Mouse (Mus musculus) gastrocnemius, adult 2 months (tissue): ENCODE measurements around the gene Slc12a8. TPM values are rescaled to one million over a fixed set of nuclear protein-coding genes. Genes with fewer than 3 reads are reported as not detected.
A peak's percentile ranks its signal among the peaks of the same experiment; 100 is the strongest.
"Not testable (repeated sequence)": the region's sequence is repeated elsewhere in the genome, so short reads cannot be mapped to it uniquely, and the experiment has no call there.

Experiments used
- DNase-seq: peaks from one replicate; pipeline ENCODE4 v3.0.0; 2022
- H3K27ac ChIP-seq: fragments of 200-600 bp; 2 replicates; pipeline ENCODE4 v1.8.1; 2022; ENCODE audit warnings: mild to moderate bottlenecking
- H3K4me3 ChIP-seq: fragments of 200-600 bp; 2 replicates; pipeline ENCODE4 v1.8.1; 2022; ENCODE audit warnings: mild to moderate bottlenecking, moderate library complexity
- CTCF ChIP-seq: fragments of 200-600 bp; IDR thresholded peaks from 2 replicates; pipeline ENCODE4 v1.8.1; 2022; ENCODE audit warnings: antibody characterized with exemption, mild to moderate bottlenecking, moderate library complexity
- intact Hi-C: fragments of 180-260 bp; cut with DNase I; formaldehyde crosslinking; loops from one replicate; pipeline ENCODE4 v1.15.1; 2025
- long read RNA-seq, 2 experiments: library from polyadenylated mRNA; stranded (forward); transcript quantifications; one replicate each; pipeline ENCODE4 v2.0.0; 2021
- total RNA-seq, 2 experiments: library from RNA; stranded (reverse); gene quantifications; 2 replicates each; pipeline ENCODE4 v1.2.3; 2021

Gene Slc12a8
- total RNA-seq: under 1 TPM; 0.15 to 0.47 TPM
- long read RNA-seq, experiment 1: 0 reads
- long read RNA-seq, experiment 2: 0 reads

DNA sequence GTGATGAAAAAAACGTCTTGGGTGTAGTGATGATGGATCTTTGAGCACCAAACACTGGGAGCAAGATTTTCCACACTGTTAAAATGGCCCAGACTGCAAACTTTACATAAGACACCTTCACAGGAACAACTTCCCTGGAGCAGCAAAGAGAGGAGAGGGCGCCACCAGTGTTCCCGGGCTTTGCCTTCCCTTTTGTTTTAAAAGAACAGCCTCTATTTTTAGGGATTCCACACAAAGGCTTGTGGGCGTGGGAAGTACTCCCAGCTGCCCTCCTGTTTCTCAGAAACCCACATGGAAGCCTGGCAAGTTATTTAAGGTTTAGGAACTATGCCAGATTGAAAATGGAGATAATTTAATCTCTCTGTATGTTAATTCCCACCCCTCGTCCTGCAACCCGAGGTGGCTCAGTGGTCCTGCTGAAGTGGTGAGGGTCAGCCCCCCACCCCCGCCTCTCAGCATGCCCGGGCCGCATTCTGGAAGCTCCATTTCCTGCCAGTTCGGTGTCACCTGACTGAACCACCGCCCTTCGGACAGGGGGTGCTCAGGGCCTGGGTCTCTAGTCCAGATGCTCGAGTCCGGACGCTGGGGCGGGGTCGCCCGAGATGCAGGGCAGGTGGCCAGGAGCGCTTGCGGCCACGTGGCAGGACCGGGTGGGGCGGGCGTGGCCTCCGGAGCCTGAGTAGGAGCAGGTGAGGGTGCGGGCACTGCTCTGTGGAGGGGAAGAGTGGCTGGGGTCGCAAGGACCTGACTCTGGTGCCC lies at the start of gene Slc12a8:
TSS of gene Slc12a8 (plus strand) at position 522 of the 759 bp plus-strand sequence.
- TF ChIP-seq CTCF: no peak
- DNase-seq: peak; percentile 35
- H3K4me3 ChIP-seq: peak within 1 kb of the TSS; percentile 72
- intact Hi-C loops: no loop called here
- peak within 1 kb of the TSS; percentile 32 for H3K27ac ChIP-seq

DNA sequence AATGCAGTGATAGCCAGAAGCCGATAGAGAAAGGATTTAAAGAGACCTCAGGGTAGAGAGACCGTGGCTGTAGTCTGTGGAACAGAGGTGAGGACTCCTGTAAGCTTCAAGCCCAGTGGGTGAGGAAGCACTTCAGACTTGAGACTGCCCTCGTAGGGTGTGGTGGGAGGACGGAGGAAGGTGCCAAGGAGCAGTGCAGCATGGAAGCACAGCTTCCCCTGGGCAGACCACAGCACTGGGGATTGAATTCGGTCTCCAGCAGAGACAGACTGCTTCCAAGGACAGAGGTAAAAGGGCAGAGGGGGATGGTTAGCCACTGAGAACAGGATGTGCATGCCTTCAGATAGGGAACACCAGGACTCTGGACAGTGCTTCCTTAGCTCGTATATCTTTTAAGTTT lies 49.7 kb upstream of the Slc12a8 start:
- intact Hi-C loops: loop anchor here (5.0 kb wide), 1 partner anchor 65 kb away; no protein-coding TSS in a partner anchor
- TF ChIP-seq CTCF: no peak
- Histone ChIP-seq H3K27ac (no peak overlapping the region), H3K4me3 (no peak overlapping the region)
- no peak for DNase-seq

DNA sequence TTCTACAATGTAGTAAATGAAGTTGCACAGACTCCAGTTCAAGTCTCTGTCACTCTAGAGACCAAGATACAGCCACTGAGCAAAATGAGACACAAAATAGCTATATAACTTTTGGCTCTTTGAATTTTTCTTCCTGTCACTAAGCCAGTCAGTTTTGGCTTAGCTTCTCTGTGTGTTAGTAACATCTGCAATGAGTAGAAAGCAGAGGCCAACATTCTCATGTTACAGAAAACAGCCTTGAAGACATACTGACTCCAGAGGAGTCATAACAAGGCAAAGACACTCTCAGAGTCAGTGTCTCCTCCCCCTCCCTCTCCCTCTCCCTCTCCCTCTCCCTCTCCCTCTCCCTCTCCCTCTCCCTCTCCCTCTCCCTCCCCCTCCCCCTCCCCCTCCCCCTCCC lies 47.2 kb upstream of the Slc12a8 start:
- no peak overlapping the region for H3K4me3 ChIP-seq
- TF ChIP-seq CTCF: no peak
- H3K27ac ChIP-seq: peak overlapping the region; percentile 31
- intact Hi-C loops: loop anchor here (5.0 kb wide), 1 partner anchor 68 kb away; no protein-coding TSS in a partner anchor
- no peak for DNase-seq

DNA sequence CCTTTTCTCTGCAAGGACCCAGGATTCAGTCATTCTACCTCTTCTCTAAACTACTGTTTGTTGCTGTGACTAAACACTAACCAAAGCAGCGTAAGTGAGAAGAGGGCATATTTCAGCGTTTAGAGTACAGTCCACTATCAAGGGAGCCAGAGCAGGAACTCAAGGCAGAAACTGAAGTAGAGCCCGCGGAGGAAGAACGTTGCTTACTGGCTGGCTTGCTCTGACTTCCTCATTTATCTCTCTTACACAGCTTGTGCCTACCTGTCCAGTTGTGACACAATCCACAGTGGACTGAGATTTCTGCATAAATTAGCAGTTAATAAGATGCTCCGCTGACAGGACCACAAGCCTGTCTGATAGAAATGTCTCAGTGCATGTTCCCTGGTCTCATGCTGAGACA lies 42.7 kb upstream of the Slc12a8 start:
- intact Hi-C loops: no loop called here
- DNase-seq: no peak
- Histone ChIP-seq H3K4me3 (no peak overlapping the region), H3K27ac (no peak overlapping the region)
- TF ChIP-seq CTCF: no peak

DNA sequence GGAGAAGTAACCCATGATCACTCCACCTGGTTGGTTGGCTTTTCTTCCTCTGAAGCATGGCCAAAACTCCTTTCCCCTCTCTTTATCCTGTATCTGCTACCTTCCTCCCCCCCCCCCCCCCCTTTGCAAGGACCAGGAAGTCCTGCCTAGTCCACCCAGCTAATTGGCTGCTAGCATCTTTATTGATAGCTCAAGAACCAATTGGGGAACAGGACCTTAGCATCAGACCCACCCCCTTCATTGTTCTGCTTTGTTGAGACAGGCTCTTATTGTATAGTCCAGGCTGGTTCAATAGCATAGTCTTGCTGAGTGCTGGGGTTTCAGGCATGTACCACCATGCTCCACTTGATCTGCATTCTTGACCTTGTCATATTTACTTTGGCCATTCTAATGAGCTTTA lies 37.2 kb upstream of the Slc12a8 start:
- intact Hi-C loops: loop anchor here (10.0 kb wide), 1 partner anchor 145 kb away; no protein-coding TSS in a partner anchor
- H3K27ac ChIP-seq: no peak overlapping the region
- DNase-seq: no peak
- no peak overlapping the region for H3K4me3 ChIP-seq
- no peak for TF ChIP-seq CTCF

DNA sequence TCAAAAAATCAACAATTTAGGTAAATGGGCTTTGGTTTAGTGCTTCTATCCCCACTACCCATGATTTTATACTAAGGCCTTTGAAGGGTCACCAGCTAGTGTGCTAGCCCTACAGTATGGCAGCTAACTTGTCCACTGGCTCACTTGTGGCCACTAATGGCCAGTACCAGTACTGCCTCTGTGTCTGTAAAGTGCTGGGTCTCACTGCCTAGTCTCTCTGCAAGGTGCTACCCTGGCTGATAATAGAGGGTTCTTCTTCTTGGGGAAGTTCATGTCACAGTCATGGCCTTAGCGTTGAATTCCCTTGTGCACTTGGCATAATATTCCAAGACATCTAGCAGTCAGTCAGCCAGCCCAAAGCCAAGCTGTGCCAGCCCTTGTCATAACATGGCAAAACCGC lies 36.0 kb upstream of the Slc12a8 start:
- Histone ChIP-seq H3K4me3 (no peak overlapping the region), H3K27ac (no peak overlapping the region)
- DNase-seq: peak; percentile 25
- intact Hi-C loops: loop anchor here (10.0 kb wide), 1 partner anchor 146 kb away; no protein-coding TSS in a partner anchor
- TF ChIP-seq CTCF: peak; percentile 62

DNA sequence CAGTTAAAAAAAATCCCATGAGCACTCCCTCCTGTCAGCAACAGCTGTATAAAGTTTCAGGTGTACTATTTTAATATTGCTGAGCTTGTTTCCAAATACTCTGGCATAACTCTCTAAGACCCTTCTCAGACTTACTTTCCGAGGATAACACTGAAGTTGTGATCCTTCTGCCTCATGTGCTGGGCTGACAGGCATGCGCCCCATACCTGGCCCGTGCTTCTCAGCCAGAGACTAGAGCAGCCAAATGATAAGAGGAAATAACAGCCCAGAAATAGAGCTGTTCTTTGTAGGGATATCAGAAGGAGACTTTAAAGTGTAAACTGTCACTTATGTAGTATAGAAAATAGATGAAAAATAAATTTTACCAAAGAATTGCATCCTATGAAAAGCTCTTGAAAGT lies 34.8 kb upstream of the Slc12a8 start:
- no peak for DNase-seq

DNA sequence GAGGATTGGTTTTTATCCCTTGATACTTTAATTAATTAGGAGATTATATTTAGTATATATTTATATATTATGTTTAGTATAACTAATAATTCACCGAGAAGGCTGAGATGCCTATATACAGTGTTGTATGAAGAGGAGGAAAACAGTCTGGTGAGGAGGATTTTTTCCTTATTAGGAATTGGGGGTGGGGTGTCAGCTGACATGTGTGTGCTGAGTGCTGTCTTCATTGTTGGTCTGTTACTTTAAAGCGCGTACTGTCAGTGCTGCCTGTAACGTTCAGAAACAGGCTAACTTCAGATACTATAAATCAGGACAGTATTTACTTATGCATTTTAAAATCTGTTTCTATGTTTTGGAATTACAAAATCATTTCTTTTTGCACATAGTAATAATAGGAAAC lies 29.4 kb upstream of the Slc12a8 start:
- intact Hi-C loops: loop anchor here (10.0 kb wide), 1 partner anchor 153 kb away; no protein-coding TSS in a partner anchor
- no peak for TF ChIP-seq CTCF
- H3K4me3 ChIP-seq: no peak overlapping the region

More for the DNA sequence above, 34.8 kb upstream of the Slc12a8 start:
- Histone ChIP-seq H3K4me3 (no peak overlapping the region), H3K27ac (no peak overlapping the region)
- no peak for TF ChIP-seq CTCF
- intact Hi-C loops: loop anchor here (10.0 kb wide), 1 partner anchor 148 kb away; no protein-coding TSS in a partner anchor

DNA sequence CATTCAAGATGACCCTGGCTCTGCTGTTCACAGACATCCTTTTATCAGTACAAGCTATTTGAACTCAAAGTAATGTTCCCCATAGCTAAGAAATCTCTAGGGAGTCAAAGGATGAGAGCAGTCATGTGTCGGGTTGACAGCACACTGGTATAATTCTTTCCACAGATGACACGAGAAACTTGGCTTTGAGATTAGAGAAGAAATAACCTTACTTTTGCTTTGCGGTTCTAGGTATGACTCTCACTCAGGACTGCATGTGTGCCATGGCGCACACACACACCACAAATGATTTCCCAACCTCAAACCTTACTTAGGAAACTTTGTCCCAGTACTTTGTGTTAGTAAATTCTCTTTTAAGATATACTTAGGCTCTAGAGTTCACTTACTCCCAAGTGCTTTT lies 22.8 kb upstream of the Slc12a8 start:
- DNase-seq: no peak
- no peak overlapping the region for H3K4me3 ChIP-seq
- TF ChIP-seq CTCF: no peak
- H3K27ac ChIP-seq: no peak overlapping the region
- intact Hi-C loops: no loop called here

More for the DNA sequence above, 29.4 kb upstream of the Slc12a8 start:
- no peak for DNase-seq
- no peak overlapping the region for H3K27ac ChIP-seq

DNA sequence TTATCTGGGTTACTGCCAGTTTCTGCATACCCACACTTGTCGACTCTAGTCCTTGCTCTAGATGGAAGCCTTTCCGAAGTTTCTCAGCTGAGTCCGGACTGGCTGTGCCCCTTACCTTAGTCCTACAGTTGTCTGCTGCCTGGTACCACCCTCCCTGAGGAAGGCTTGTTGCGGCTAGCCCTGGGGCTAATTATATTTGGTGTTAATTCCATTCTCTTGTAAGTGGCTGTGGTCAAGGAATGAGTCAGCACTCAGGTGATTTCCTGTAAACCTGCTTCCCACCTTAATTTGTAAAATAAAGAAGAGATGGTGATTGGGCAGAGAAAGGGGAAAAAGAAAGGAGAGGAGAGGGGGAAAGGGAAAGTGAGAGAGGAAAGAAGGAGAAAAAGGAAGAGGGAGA lies 9.0 kb upstream of the Slc12a8 start:
- TF ChIP-seq CTCF: no peak
- Histone ChIP-seq H3K4me3 (no peak overlapping the region), H3K27ac (no peak overlapping the region)
- DNase-seq: no peak
- intact Hi-C loops: no loop called here

DNA sequence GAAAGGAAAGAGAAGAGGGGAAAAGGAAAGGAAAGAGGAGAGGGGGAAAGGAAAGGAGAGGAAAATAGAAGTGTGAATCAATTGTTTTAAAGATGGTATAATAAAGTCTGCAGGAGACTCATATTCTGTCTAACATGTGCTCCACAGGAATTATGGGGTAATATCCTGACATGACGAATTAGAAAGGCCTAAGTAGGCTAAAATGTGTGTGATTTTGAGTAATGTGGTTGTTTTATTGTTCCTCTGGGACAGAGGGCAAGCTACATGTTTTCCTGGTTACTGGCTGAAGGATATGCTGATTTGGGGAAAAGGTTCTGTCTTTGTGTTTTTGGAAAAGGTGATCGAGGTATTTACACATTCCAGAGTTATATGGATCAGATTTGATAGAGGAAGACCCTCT lies 7.9 kb upstream of the Slc12a8 start:
- intact Hi-C loops, H3K27ac ChIP-seq, DNase-seq, H3K4me3 ChIP-seq: not testable (repeated sequence)

DNA sequence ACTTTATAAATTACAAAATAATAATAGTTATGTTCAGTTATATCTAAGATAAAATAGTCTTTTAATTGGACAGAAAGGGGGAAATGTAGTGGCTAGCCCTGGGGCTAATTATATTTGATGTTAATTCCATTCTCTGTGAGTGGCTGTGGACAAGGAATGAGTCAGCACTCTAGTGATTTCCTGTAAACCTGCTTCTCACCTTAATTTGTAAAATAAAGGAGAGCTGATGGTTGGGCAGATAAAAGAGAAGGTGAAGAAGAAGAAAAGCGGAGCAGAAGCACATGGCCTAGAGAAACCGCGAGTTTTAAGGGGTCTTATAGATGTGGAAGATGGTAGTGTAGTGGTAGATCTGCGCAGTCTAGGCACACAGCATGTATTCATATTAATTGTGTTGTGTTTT lies 6.3 kb upstream of the Slc12a8 start:
- H3K4me3 ChIP-seq, DNase-seq, intact Hi-C loops, H3K27ac ChIP-seq: not testable (repeated sequence)

DNA sequence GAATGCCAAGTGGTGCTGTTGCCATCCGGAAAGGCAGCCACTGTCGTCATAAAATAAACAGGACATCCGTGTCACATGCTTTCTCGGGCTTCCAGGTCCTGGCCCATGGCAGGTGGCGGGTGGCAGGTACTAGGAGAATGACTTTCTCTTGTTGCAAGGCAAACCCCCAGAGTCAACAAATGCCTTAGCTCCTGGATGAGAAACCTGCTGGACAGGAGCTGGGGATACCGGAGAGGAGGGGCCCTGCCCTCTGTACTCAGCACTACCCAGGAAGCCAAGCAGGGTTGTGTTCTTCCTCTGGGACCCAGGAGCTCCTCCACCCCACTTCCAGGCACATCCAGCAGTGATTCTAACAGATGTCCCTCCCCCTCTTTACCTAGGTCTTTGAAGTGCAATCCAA lies 4.6 kb upstream of the Slc12a8 start:
- no peak overlapping the region for H3K27ac ChIP-seq
- DNase-seq: no peak
- no peak for TF ChIP-seq CTCF
- H3K4me3 ChIP-seq: no peak overlapping the region
- intact Hi-C loops: no loop called here

DNA sequence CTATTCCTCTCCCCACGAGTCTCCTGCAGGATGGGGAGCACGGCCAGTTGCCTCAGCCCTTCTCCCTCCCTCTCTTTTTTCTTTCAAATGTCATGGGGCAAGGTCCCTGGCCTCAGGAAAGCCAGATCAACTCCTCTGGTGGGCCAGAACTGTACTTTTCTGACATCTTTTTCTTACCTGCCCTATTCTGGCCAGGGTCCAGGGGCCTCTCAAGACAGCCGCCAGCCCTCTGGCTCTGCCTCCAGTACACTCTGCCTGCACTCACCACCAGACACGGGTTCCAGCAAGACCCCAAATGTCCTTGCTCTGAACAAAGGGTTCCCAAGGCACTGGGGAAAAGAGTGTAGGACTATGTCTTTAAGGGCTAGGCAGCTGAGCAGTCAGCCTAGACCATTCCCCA lies 499 bp downstream of the Slc12a8 start:
- intact Hi-C loops: no loop called here
- DNase-seq: no peak
- H3K27ac ChIP-seq: peak overlapping the region; percentile 32
- TF ChIP-seq CTCF: no peak
- H3K4me3 ChIP-seq: peak overlapping the region; percentile 72
